Mouse (Mus musculus) hindbrain, embryonic 13.5 days (tissue): ENCODE data around the gene Mrps27. TPM values are rescaled to one million over a fixed set of nuclear protein-coding genes. Genes with fewer than 3 reads are reported as not detected.

Experiments used
- ATAC-seq: fragments of 200-750 bp; cut with Nextera tagmentation; 2 replicates; pipeline ENCODE4 v1.8.0; 2017; ENCODE audit warnings: moderate TSS enrichment; ENCODE audit not compliant: low FRiP score
- H3K27ac ChIP-seq: fragments of 300-500 bp; sonication (generic); 2 replicates; pipeline ENCODE4 v1.5.1; 2015; ENCODE audit warnings: inconsistent platforms, mild to moderate bottlenecking, moderate library complexity
- H3K27me3 ChIP-seq: fragments of 300-500 bp; sonication (generic); 2 replicates; pipeline ENCODE4 v1.6.1; 2015; ENCODE audit warnings: mild to moderate bottlenecking, inconsistent platforms
- H3K36me3 ChIP-seq: fragments of 300-500 bp; sonication (generic); 2 replicates; pipeline ENCODE4 v1.6.1; 2015; ENCODE audit warnings: mild to moderate bottlenecking, inconsistent platforms
- H3K4me1 ChIP-seq: fragments of 300-500 bp; sonication (generic); replicated peaks from 2 replicates; pipeline ENCODE4 v1.6.1; 2015; ENCODE audit warnings: inconsistent platforms
- H3K4me2 ChIP-seq: fragments of 300-500 bp; sonication (generic); 2 replicates; pipeline ENCODE4 v1.6.1; 2015; ENCODE audit warnings: inconsistent platforms, mild to moderate bottlenecking, moderate library complexity
- H3K4me3 ChIP-seq: fragments of 300-500 bp; sonication (generic); 2 replicates; pipeline ENCODE4 v1.5.1; 2015; ENCODE audit warnings: mild to moderate bottlenecking, inconsistent platforms
- H3K9ac ChIP-seq: fragments of 300-500 bp; sonication (generic); 2 replicates; pipeline ENCODE4 v1.6.1; 2015; ENCODE audit warnings: mild to moderate bottlenecking, inconsistent platforms
- H3K9me3 ChIP-seq: fragments of 300-500 bp; sonication (generic); 2 replicates; pipeline ENCODE4 v1.6.1; 2016; ENCODE audit warnings: inconsistent platforms
- WGBS: fragments of 180-500 bp; shearing (Covaris S2); methylation state at CpG from one replicate; pipeline ENCODE4 v1.1.7; 2015; 5-methylcytosine and 5-hydroxymethylcytosine counted together
- polyA plus RNA-seq: library from polyadenylated mRNA; unstranded; fragments of >200 nt; fragmentation: Nextera tagmentation; extraction: Ambion mirVana; gene quantifications from 2 replicates; pipeline ENCODE4 v1.2.1, GENCODE M21; 2015

Mrps27 gene
- 35.7 and 41.1 TPM in 2 replicates for polyA plus RNA-seq

DNA sequence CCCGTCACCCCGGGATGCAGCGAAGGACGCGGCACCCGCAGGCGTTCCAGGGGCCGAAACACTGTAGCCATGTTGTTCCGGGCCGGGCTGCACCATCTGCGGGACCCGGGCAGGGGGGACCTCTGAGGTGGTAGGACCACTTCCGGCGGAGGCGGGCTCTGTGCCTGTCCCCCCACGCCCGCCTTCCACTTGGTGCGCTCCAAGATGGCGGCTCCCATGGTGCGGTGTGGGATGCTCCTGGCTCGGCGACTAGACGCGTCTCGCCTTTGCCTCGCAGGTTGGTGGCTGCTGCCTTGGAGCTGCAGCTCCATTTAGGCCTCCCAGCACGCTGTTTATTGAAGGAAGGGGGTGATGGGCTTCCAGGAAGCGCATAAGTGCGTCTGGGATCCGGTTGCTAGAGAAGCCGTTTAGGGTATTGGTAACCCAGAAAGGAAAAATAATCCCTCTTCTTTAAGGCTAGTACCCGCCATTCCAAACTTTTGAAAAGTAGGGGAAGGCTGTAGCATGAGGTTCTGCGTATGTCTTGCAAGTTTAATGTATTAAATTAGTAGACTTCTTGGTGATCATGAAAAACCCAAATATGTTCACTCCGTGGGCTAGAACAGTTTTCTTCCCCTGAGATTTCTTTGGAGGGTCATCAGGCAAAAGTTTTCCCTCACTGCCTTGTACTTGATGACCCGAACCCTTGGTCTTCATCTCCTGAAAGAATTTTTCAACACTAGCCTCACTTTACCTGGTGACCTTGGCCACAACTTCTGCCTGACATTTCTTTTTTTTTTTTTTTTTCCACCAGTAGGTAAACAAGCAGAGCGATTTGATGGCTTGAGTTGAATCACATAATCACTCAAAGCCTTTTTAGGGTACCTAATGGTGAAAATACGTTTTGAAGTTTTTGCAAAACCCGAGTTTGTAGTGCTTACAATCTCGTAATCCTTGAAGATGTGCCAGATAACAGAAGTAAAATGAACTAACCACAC is at the start of gene Mrps27, which contains the start of gene Ptcd2:
Gene Mrps27 (plus strand): TSS at position 188 of the 977 bp plus-strand sequence.
Gene Ptcd2 (minus strand): TSS at position 107 of the 977 bp plus-strand sequence.
- Histone ChIP-seq H3K4me1 (peaks cover 16% of the 10 kb centered on the region), H3K4me2 (peak within 1 kb of the TSS; percentile 84), H3K4me3 (peak within 1 kb of the TSS; percentile 83), H3K9me3 (no peaks in the 10 kb centered on the region), H3K36me3 (peaks cover 41% of the 10 kb centered on the region), H3K27ac (peak within 1 kb of the TSS; percentile 92), H3K9ac (peak within 1 kb of the TSS; percentile 93), H3K27me3 (no peaks in the 10 kb centered on the region)
- peak; percentile 98 for ATAC-seq
- 4% methylated on average over 39 of the region's 39 CpGs for WGBS

DNA sequence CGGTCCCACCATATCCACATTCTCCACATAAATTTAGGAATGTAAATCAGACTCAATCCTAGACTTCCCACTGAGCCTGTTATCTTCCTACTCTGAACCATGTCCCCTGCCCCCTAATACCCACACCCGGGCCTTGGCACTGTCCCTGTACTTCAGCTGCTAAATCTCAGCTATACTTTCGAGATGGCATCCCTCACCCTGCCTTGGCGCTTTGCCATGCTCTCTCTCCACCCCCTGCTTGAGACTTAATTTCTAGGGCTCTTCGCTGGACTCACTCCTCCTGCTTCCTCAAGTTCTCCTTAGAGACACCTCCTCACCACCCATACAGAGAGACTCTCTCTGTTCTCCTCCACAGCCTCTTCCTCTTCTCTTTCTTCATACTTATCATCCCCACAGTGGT is 44.7 kb upstream of the Mrps27 start:
- no peak overlapping the region for H3K9ac ChIP-seq
- H3K4me3 ChIP-seq: no peak overlapping the region
- H3K36me3 ChIP-seq: no peaks in the 10 kb centered on the region
- no peaks in the 10 kb centered on the region for H3K4me1 ChIP-seq
- H3K4me2 ChIP-seq: no peak overlapping the region
- H3K9me3 ChIP-seq: no peaks in the 10 kb centered on the region
- ATAC-seq: no peak
- no peaks in the 10 kb centered on the region for H3K27me3 ChIP-seq
- 84% methylated on average over 5 of the region's 5 CpGs for WGBS
- H3K27ac ChIP-seq: no peak overlapping the region

DNA sequence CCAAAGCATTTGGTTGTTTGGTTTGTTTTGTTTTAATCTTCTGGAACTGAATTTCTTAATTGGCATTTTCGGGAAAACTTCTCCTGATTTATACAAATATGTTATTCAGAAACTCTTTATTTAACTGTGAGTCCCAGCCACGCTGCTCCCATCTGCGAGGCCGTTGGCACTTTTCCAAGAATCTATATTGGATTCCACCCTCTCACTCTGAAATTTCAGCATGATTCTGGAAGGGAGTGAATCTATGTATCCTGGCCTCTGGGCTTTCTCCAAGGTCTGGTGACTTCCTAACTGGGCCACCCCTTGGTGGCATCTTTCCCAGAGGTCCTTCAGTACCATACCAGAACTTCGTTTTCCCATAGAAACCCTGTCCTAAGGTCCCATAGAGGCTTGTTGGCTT is 40.7 kb upstream of the Mrps27 start:
- no peaks in the 10 kb centered on the region for H3K36me3 ChIP-seq
- 66% methylated on average over 5 of the region's 5 CpGs for WGBS

DNA sequence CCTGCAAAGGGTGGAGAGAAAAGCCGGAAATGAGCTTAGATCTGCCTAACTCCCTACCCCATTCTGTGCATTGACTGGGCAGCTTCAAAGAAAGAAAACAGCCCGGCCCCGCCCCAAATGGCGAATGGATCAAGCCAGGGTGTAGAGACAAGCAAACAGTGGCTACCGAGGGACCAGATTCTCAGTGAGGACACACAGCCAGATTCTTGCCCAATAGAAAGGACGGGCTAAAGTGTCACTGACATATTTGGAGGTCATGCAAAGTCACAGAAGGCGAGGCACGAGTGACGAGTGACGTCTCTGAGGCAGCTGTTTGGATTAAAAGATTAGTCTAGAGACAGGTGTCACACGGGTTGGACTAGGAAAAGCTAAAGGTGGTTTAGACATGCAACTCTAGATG is 40.2 kb upstream of the Mrps27 start:
- ATAC-seq: no peak
- Histone ChIP-seq H3K9me3 (no peaks in the 10 kb centered on the region), H3K9ac (no peak overlapping the region), H3K4me1 (no peaks in the 10 kb centered on the region), H3K4me3 (no peak overlapping the region), H3K27me3 (no peaks in the 10 kb centered on the region), H3K4me2 (no peak overlapping the region), H3K36me3 (no peaks in the 10 kb centered on the region), H3K27ac (no peak overlapping the region)
- WGBS: 82% methylated on average over 11 of the region's 11 CpGs

More for the DNA sequence above, 40.7 kb upstream of the Mrps27 start:
- Histone ChIP-seq H3K27ac (no peak overlapping the region), H3K27me3 (no peaks in the 10 kb centered on the region), H3K9ac (no peak overlapping the region), H3K9me3 (no peaks in the 10 kb centered on the region), H3K4me1 (no peaks in the 10 kb centered on the region), H3K4me2 (no peak overlapping the region), H3K4me3 (no peak overlapping the region)
- ATAC-seq: no peak

DNA sequence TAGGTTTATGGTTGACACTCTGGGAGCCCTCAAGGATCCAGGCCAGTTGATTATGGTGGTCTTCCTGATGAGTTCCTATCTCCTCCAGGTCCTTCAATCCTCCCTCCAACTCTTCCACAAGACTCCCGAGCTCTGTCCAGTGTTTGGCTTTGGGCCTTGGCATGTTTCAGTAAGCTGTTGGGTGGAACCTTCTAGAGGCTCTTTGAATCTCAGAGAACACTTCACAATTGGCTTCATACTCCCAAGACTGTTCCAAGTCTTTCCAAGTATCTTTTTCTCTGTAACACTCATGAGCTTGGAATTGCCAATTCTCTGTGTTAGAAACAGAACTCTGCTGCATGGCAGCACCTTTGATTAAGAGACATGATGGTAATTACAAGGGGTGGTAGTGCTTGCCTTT is 39.4 kb upstream of the Mrps27 start:
- Histone ChIP-seq H3K4me2 (no peak overlapping the region), H3K27ac (no peak overlapping the region), H3K4me3 (no peak overlapping the region), H3K27me3 (no peaks in the 10 kb centered on the region), H3K36me3 (no peaks in the 10 kb centered on the region), H3K9ac (no peak overlapping the region), H3K9me3 (no peaks in the 10 kb centered on the region), H3K4me1 (no peaks in the 10 kb centered on the region)
- 92% methylated on average over 1 of the region's 1 CpGs for WGBS
- ATAC-seq: no peak

DNA sequence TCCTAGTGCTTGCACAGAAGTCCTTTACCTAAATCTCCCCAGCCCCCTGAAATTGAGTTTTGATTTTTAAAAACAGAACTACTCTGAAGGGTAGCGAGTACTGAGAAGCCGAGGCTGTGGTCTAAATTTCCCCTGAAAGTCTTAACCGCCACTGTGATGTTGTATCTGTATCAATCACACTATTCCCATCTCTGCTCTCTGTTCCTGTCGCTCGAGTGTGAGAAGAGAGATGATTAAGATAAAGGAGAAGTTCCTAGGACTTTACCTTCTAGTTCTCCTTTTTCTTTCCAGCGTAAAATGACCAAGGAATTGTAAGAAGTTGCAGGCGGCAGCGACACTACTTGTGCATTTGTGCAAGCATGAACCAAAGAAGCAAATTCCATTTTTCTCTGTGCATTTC is 38.4 kb upstream of the Mrps27 start:
- no peak overlapping the region for H3K27ac ChIP-seq
- ATAC-seq: no peak
- H3K4me2 ChIP-seq: no peak overlapping the region
- H3K4me1 ChIP-seq: no peaks in the 10 kb centered on the region
- H3K27me3 ChIP-seq: no peaks in the 10 kb centered on the region
- H3K36me3 ChIP-seq: no peaks in the 10 kb centered on the region
- 87% methylated on average over 8 of the region's 8 CpGs for WGBS
- H3K9me3 ChIP-seq: no peaks in the 10 kb centered on the region
- no peak overlapping the region for H3K9ac ChIP-seq
- no peak overlapping the region for H3K4me3 ChIP-seq

DNA sequence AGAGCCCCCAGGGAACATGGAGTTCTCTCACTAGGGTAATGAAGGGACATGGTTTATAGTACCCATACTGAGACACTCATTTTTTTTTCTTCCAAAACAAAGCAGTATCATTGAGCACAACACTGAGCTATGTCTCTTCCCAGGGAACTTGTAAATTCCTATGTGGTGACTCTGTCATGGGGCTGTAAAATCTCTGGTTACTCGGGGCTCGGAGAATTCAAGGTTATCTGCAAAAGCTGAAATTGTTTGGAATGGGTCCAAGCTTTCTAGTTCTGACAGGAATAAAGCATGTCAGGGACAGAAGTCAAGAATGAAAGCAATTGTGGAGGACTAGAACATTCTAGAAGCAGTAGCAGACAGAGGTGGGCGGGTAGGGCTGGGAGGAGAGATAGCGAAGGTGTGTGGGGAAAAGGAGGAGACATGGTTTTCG is 36.6 kb upstream of the Mrps27 start:
- Histone ChIP-seq H3K4me1 (no peaks in the 10 kb centered on the region), H3K4me3 (no peak overlapping the region), H3K27me3 (no peaks in the 10 kb centered on the region), H3K36me3 (no peaks in the 10 kb centered on the region), H3K4me2 (no peak overlapping the region), H3K9me3 (no peaks in the 10 kb centered on the region), H3K9ac (no peak overlapping the region), H3K27ac (no peak overlapping the region)
- 91% methylated on average over 5 of the region's 5 CpGs for WGBS
- no peak for ATAC-seq

DNA sequence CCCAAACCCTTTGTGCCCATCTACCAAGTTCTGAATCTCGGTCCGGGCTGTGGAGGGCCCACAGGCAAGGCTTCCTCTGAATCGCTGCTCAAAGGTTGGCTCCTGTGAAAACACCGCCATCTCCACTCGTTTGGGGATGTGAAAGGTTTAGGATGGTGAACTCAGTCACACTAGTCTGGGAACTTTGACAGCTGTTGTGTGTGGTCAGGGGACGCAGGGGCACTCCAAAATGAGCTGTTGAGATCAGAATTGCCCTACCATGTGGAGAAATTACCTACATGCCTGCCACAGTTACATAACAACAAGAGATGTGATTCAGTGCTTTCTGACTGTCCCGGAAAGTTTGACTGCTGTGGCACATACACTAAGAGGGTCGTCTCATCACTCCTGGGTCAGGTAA is 36.2 kb upstream of the Mrps27 start:
- no peaks in the 10 kb centered on the region for H3K36me3 ChIP-seq
- no peak overlapping the region for H3K27ac ChIP-seq
- H3K9ac ChIP-seq: no peak overlapping the region
- H3K27me3 ChIP-seq: no peaks in the 10 kb centered on the region
- no peak overlapping the region for H3K4me2 ChIP-seq
- H3K4me1 ChIP-seq: no peaks in the 10 kb centered on the region
- ATAC-seq: no peak
- no peaks in the 10 kb centered on the region for H3K9me3 ChIP-seq
- no peak overlapping the region for H3K4me3 ChIP-seq
- whole genome bisulfite sequencing: 90% methylated on average over 8 of the region's 8 CpGs

DNA sequence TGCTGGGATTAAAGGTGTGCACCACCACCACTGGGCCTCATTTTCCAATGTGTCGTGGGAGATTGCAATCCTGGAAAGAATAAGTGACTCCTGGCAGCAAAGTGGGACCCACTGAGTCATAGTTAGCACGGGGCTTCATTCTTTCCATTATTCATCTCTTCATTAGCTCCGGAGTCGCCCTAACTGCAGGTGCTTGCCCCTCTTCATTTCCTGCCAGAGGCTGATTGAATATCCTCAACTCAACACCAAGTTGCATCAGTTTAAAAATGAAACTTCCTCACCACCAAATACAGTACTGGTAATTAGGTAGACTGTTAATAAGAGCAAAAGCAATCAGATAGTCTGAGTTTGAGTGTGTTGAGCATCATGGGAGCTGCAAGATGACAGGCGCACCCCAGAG is 30.5 kb upstream of the Mrps27 start:
- no peak for ATAC-seq
- Histone ChIP-seq H3K9me3 (no peaks in the 10 kb centered on the region), H3K27ac (no peak overlapping the region), H3K36me3 (peaks cover 2% of the 10 kb centered on the region), H3K27me3 (no peaks in the 10 kb centered on the region), H3K4me2 (no peak overlapping the region), H3K9ac (no peak overlapping the region), H3K4me3 (no peak overlapping the region), H3K4me1 (no peaks in the 10 kb centered on the region)
- 94% methylated on average over 5 of the region's 5 CpGs for WGBS

DNA sequence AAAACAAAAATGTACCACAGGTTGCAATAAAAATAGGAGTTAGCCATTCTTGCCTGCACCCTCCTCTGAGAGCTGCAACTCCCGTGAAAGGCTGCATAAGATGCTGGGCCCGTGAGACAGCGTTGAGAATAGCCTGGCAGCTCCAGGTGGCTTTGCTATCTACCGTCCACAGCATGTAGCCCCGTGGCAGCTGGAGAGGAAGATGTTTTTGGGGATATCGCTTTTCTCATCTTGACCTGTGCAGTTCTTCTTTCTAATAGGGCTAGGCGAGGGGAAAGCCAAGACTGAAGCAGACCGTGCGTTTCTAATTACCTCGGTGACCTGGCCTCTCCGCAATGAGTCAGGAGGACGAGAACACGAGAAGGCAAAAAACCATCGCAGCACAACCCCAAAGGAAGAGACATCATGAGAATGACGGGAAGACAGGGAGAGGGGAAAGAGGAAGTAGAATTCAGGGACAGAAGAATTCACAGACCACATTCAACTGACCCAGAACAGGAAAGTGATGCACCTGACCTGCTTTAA is 29.9 kb upstream of the Mrps27 start:
- no peak overlapping the region for H3K4me3 ChIP-seq
- H3K27me3 ChIP-seq: no peaks in the 10 kb centered on the region
- no peak overlapping the region for H3K27ac ChIP-seq
- no peak overlapping the region for H3K9ac ChIP-seq
- 83% methylated on average over 15 of the region's 15 CpGs for WGBS
- no peaks in the 10 kb centered on the region for H3K9me3 ChIP-seq
- ATAC-seq: no peak
- H3K36me3 ChIP-seq: peaks cover 8% of the 10 kb centered on the region
- H3K4me2 ChIP-seq: no peak overlapping the region
- no peaks in the 10 kb centered on the region for H3K4me1 ChIP-seq

DNA sequence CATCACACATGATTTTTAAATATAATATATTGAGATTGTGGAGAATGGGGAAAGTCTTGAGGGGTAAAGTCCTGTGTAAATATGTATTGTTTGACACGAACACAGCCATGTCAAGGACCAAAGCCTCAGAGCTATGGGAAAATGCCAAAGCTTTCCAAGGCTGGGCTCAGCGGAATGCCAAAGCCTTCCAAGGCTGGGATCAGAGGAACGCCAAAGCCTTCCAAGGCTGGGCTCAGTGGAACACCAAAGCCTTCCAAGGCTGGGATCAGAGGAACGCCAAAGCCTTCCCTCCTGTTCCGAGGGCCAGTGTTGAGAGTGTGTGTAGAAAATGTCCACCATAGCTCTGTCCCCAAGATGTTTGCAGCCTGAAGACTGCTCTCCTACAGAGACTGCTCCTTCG is 28.2 kb upstream of the Mrps27 start:
- Histone ChIP-seq H3K4me1 (no peaks in the 10 kb centered on the region), H3K4me2 (no peak overlapping the region), H3K9me3 (no peaks in the 10 kb centered on the region), H3K27ac (no peak overlapping the region), H3K27me3 (no peaks in the 10 kb centered on the region), H3K9ac (no peak overlapping the region), H3K36me3 (peaks cover 24% of the 10 kb centered on the region), H3K4me3 (no peak overlapping the region)
- no peak for ATAC-seq
- WGBS: 89% methylated on average over 6 of the region's 6 CpGs

DNA sequence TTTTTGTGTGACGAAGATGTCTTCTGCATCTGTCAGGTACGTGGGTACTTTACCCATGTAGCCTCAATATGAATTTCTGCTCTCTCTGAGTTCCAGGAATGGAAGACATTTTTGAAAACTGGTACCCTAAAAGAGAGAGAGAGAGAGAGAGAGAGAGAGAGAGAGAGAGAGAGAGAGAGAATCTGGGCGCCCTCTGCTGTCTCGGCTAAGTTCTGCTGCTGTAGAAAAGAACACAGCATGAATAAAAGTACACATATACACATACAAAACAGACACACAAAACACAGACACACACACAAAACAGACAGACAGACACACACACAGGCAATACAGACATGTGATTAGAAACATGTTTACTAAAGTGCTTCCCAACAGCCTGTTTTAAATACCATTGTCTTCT is 27.5 kb upstream of the Mrps27 start:
- WGBS: 61% methylated on average over 4 of the region's 4 CpGs
- no peaks in the 10 kb centered on the region for H3K4me1 ChIP-seq
- H3K36me3 ChIP-seq: peaks cover 26% of the 10 kb centered on the region
- no peak overlapping the region for H3K4me3 ChIP-seq
- no peaks in the 10 kb centered on the region for H3K27me3 ChIP-seq
- H3K9ac ChIP-seq: no peak overlapping the region
- no peaks in the 10 kb centered on the region for H3K9me3 ChIP-seq
- H3K4me2 ChIP-seq: no peak overlapping the region
- no peak overlapping the region for H3K27ac ChIP-seq
- no peak for ATAC-seq

DNA sequence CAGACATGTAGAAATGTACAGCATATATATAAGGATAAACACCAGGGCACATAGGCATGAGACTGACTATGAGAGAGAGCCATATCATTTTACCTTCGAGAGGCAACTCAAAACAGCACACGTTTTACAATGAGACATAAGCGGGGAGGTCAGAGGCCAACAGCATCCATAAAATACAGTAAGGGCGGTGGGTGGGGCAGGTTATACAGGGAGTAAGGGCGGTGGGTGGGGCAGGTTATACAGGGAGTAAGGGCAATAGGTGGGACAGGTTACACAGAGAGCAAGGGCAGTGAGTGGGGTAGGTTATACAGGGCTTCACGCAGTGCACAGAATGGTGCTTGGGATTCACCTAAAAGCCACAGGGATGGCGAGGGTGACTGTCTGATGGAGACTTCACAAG is 24.1 kb upstream of the Mrps27 start:
- H3K36me3 ChIP-seq: peaks cover 55% of the 10 kb centered on the region
- no peak overlapping the region for H3K4me2 ChIP-seq

More for the DNA sequence above, 24.1 kb upstream of the Mrps27 start:
- ATAC-seq: no peak
- Histone ChIP-seq H3K4me1 (no peaks in the 10 kb centered on the region), H3K27me3 (no peaks in the 10 kb centered on the region), H3K9ac (no peak overlapping the region), H3K9me3 (no peaks in the 10 kb centered on the region), H3K27ac (no peak overlapping the region), H3K4me3 (no peak overlapping the region)
- 96% methylated on average over 7 of the region's 7 CpGs for WGBS
